Mouse (Mus musculus) heart, adult 18-20 months (tissue): Measurements from ENCODE around the gene 1700061G19Rik. TPM values are rescaled to one million over a fixed set of nuclear protein-coding genes. Genes with fewer than 3 reads are reported as not detected.
A peak's percentile ranks its signal among the peaks of the same experiment; 100 is the strongest.

Experiments used
- DNase-seq, 2 experiments: peaks; one replicate each; pipeline ENCODE4 v3.0.0; 2021 to 2022; ENCODE audit warnings: mixed read lengths in 1 of 2
- long read RNA-seq, 2 experiments: library from polyadenylated mRNA; stranded (forward); transcript quantifications; one replicate each; pipeline ENCODE4 v2.0.0; 2021
- total RNA-seq, 2 experiments: library from RNA; stranded (reverse); gene quantifications; 2 replicates each; pipeline ENCODE4 v1.2.3; 2021

Gene 1700061G19Rik
- not detected for total RNA-seq
- long read RNA-seq, experiment 1, partial matches to known transcripts: 0 of 3 reads
- long read RNA-seq, experiment 1, other reads (novel, unspliced or antisense): 3 of 3 reads
- long read RNA-seq, experiment 2, partial matches to known transcripts: 0 of 3 reads
- long read RNA-seq, experiment 2, other reads (novel, unspliced or antisense): 3 of 3 reads

GRCm38 (mm10) chr17:56874936-56875651, at the start of gene 1700061G19Rik:
1700061G19Rik (plus strand) TSS chr17:56875477.
- DNase-seq: no peak

DNA sequence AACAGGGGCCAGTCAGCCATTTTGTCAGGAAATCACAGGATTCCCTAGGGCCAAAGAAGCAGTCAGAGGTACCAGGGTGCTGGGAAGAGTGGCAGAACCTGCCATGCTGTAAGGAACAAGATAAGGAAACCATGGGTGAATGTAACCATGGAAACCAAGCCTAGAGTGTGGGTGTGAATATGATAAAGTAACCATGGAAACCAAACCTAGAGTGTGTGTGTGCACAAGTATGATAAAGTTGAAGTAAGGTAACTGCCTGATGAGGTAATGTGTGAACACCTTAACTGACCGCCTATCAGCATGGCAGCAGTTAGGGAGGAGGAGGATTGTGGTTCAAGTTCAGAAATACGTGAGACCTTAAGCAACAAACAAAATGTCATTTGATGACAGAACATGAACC, 48.6 kb upstream of the 1700061G19Rik start:
- DNase-seq: no peak

DNA sequence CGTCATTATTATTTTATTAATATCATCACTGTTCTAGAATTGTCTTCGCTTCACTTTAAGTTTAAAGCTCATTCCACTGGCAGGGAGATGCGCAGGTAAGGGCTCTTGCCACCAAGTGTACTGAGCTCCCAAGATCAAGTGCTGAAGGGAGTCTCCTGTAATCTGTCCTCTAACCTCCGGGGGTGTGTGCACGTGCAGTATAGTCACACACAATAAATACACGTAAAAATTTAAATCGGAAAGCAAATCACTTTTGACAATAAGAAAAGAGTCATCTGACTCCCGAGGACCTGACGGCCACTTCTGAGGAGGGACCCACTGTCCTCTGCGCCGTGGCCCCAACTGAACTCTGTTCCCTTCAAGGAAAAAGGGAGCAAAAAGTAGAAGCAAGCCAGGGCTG, 46.1 kb upstream of the 1700061G19Rik start:
- no peak for DNase-seq

DNA sequence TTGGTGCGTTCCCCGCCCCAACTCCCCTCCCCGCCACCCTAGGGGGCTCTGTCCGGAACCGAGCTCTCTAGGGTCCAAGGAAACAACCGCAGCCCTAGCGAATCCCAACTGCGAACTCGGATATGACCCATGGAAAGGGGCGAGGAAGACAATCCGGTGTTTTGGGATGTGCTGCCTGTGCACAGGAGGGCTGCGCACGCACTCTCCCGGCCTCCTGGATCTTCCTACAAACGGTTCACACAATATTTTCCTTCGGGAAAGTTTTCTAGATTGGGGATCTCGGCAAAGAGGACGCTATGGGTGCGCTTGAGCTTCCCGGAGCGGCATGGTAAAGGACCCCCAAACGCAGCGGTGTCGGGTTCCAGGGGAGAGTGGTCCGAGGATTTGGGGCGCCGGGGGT, 45.5 kb upstream of the 1700061G19Rik start:
- peak in 1 of 2 experiments; percentile 48 for DNase-seq

- DNase-seq: no peak
These were observed 44.7 kb upstream of the 1700061G19Rik start, which contains the start of gene Rfx2 for GRCm38 (mm10) chr17:56830411-56831110. Rfx2 (minus strand) TSS chr17:56831013.

DNA sequence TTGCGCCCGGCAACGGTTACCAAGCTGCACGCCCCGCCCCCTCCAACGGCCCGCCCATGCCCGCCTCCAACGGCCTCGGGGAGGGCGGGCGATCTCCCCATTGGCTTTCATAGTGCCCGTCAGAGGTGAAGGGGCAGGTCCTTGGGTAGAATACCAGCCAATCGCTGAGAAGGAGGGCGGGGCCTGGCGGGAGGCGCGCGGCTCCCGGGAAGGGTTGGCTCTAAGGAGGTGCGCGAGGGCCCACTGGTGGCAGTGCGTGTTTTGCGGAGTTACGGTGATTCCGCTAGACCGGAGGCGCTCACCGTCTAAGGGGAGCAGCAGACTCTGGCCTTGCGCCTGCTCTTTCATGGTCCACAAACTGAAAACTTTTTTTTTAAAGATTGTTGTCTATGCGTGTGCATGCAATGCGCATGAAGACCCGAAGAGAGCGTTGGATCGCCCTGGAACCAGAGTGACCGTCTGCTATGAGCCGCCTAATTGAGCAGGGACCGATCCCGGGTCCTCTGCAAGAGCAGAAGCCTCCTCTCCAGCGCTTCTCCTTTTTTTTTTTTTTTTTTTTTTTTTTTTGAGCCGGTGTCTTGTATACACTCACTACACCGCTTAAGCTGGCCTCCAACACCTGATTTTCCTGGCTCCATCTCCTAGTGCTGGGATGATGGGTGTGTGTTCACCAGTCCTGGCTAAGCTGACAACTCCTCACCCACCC, 44.0 kb upstream of the 1700061G19Rik start:
- DNase-seq: peak; percentile 99

DNA sequence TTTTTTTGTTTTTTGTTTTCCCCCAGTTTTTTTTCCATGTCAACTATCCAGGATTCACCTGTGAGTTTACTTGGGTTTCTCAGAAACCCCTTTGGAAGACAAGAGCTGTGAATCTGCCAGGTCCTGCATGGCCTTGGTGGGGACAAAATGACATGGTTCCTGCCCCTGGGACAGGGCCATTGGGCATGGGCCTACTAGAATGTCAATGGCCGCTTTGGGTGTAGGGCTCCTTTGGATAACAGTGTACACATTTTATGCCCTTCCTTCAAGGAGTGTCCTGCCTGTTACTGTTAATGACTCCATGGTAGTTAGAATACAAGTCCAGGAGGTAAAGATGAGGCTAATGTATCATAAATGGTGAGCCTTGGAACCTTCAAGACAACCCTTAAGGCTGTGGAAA, 42.4 kb upstream of the 1700061G19Rik start:
- no peak for DNase-seq

DNA sequence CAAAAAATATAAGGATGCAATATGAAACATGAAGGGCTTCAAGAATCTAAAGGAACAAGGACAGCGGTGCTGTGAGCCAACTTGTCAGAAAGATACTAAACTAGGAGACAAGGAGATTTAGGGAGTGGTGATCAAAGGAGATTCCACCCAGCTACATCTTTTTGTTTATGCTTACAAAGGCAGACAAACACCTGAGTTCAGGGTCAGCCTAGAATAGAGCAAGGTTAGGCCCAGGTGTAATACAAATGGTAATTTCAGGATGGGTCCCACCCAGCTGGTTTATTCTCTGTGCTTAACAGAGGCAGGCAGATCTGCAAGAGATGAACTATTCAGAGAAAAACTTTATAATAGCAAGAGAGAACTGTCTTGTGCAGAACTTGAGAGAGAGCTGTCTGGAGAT, 41.9 kb upstream of the 1700061G19Rik start:
- DNase-seq: no peak

GRCm38 (mm10) chr17:56836336-56836735, 38.9 kb upstream of the 1700061G19Rik start:
- no peak for DNase-seq

GRCm38 (mm10) chr17:56840524-56840923, 34.8 kb upstream of the 1700061G19Rik start:
- no peak for DNase-seq

GRCm38 (mm10) chr17:56842173-56842572, 33.1 kb upstream of the 1700061G19Rik start:
- DNase-seq: no peak

DNA sequence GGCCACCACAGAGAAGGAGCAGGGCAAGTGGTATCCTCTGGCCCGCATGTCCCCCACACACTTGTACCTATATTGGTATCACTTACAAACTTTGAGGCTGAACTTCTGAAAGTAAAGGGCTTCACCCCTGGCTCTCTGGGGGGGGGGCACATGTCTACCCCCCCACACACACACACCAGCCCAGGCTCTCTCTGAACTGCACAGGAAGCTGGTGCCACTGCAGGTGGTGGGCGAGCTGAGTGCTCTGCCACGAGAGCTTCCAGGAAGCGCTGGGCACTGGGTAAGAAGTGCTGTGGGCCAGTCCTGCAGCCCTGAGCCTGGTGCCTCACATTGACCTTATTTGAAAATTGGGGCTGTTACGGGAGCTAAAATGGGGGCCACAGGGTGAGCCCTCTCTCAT, 31.6 kb upstream of the 1700061G19Rik start:
- DNase-seq: no peak

DNA sequence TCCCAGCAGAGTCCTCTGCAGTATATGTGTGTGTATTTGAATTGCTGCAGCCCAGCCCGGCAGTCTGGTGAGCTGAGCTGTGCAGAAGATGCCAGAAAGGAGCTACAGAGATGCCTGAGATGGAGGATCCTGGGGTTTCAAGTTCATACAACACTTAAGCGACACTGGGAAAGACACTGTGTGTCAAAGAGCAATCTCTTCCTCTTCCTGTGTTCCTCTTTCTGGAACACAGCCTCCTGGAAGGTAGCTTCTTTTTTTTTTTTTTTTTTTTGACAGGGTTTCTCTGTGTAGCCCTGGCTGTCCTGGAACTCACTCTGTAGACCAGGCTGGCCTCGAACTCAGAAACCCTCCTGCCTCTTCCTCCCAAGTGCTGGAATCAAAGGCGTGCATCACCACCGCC, 26.5 kb upstream of the 1700061G19Rik start:
- DNase-seq: no peak

GRCm38 (mm10) chr17:56849710-56850109, 25.6 kb upstream of the 1700061G19Rik start:
- no peak for DNase-seq

DNA sequence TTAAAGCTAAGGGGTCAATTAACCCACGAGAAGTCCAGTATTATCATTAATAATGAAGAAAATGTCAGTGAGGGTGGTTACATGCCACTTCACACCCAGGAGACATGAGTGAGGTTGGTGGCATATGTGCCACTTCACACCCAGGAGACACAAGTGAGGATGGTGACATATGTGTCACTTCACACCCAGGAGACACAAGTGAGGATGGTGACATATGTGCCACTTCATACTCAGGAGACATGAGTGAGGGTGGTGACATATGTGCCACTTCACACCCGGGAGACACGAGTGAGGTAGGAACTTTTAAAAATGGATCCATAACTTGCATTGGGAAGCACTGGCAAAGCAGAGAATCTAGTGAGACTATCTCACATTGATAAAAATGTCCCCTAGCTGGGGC, 24.1 kb upstream of the 1700061G19Rik start:
- no peak for DNase-seq

DNA sequence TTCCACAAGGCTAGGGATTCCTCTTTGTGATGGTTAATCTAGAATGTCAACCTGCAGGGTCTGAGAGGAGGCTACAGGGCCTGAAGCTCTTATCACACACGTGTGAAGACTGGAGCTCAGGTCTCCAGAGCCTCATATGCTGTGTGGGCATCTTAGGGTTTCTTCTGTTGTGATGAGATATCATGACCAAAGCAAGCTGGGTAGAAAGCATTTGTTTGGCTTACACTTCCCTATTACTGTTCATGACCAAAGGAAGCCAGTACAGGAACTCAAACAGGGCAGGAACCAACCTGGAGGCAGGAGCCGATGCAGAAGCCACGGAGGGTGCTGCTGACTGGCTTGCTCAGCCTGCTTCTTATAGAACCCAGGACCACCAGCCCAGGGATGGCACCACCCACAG, 19.9 kb upstream of the 1700061G19Rik start:
- DNase-seq: no peak

GRCm38 (mm10) chr17:56858216-56858615, 17.1 kb upstream of the 1700061G19Rik start:
- DNase-seq: peak; percentile 56 to 84

DNA sequence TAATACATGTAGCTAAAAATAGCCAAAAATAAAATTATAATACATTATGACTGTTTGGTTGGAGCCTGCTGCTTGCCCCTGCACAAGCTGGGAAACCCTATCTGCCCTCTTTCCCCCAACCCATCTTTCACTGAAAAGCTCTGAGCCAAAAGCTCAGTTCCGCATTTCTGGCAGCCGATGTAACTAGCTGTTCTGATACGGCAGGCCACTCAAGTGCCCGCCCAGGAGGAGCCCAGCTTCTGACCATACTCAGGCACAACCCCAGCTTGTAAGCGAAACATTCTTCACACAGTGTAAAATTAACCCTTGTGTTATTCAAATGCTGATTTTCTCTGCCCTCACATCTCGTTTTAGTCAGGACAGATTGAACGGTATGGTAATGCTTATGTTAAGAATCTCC, 16.4 kb upstream of the 1700061G19Rik start:
- no peak for DNase-seq

DNA sequence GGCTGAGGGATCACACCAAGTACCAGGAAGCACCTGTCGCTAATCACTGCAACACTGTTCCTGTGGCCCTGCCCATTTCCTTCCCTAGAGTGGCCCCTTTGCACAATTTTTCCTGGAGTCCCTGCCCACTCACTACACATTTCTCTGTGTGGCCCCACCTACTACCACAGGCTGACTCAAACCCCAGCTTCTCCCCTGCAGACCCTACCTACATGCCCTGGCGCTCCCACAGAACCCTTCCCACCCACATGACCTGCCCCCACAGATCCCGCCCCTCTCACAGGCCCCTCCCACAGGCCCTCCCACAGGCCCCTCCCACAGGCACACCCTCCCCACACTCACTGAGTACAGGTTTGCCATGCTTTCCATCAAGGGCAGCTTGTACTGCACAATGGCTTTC, 14.1 kb upstream of the 1700061G19Rik start:
- DNase-seq: peak in 1 of 2 experiments; percentile 52

GRCm38 (mm10) chr17:56866071-56866470, 9.2 kb upstream of the 1700061G19Rik start:
- DNase-seq: no peak

- no peak for DNase-seq
These were observed 5.7 kb upstream of the 1700061G19Rik start for GRCm38 (mm10) chr17:56869481-56869977.

GRCm38 (mm10) chr17:56870287-56870953, 4.9 kb upstream of the 1700061G19Rik start:
- no peak for DNase-seq
